Mouse (Mus musculus): Measurements from ENCODE around the gene Adamts8.
A peak's percentile ranks its signal among the peaks of the same experiment; 100 is the strongest.

The Adamts8 gene

DNA sequence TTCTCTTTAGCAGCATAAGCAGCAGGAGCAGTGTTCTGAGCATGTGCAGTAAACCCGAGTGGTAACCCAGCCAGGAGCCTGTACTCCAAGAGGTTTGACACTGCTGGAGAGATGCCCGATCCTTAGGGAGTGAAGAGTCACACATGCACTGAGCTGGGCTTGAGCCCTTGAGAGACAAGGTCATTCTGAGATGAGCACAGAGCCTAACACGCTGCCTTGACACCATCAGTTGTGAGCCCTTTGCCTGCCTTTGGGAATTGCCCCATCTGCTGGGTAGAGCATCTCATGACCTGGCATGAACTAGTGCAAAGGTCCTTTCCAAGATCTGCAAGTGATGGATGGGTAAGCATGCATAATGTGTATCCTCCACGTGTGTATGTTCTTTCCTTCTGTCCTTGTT is 29.6 kb downstream of the Adamts8 start:
- DNase-seq (ENCODE audit: extremely low read depth, low read depth, low spot score): no peak

DNA sequence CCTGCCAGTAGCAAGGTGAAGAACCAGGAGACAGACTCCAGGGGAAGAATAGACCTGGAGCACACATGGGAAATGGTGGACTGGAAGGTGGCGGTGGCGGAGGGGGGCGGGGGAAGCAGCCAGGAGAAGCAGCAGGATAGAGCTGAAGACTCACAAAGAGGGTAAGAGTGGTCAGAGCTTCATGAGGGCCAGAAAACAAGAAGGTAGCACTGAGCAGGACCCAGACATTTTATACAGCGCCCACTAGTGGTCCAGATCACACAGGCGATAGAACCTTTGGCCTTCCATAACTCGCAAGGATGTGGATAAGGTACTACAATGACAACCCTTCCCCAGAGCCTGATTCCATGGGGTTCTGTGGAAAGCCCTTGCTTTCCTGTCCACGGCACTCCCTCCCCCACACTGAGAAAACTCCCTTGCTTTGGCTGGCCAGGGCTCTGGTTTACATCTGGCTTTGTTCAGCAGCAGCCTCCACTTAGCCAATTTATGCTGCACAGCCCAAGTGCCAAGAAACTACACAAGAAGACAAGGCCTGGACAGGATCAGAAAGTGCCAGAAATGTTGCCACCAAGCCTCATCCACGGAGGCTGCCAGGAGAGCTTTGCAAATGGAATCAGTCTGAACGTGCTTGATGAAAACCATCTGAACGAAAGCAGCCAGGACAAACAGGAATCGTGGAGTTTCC is 34.1 kb downstream of the Adamts8 start:
- peak; percentile 65 for DNase-seq (ENCODE audit: extremely low read depth, low read depth, low spot score)

DNA sequence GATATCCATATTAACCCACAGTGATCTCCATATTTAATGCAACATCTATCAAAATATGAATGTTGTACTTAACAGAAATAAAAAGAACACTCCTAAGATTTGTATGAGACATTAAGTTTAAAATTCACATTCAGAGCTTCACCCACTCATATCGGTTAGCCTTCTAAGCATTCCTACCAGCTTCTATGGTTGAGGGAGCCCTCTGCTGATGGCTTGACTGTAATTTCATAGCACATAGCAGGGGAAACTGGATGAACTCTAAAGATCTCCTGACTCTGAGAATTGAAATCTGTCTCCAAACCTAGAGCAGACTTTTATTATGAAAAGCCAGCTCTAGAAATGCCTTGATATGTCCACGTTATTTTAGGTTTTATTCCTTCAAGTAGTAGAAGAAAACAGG is 38.1 kb downstream of the Adamts8 start:
- no peak for DNase-seq (ENCODE audit: extremely low read depth, low read depth, low spot score)

DNA sequence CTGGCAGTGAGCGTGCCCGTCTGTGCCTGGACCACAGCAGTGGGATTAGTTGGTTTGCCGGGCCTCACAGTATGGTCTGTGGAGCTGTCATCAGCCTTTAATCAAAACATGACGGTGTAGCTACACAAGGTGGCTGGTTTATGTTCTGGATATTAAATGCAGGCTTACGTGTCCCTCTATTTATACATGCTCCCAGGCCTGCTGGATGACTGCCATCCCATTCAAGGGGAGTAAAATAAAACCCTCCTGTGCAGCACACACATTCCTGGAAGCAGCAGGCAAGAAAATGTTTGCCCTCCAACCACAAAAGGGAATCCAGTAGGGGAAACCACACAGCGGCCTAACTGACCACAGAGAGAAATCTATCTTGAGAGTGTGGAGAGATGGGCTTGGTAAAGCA is 43.4 kb downstream of the Adamts8 start:
- no peak for DNase-seq (ENCODE audit: extremely low read depth, low read depth, low spot score)

DNA sequence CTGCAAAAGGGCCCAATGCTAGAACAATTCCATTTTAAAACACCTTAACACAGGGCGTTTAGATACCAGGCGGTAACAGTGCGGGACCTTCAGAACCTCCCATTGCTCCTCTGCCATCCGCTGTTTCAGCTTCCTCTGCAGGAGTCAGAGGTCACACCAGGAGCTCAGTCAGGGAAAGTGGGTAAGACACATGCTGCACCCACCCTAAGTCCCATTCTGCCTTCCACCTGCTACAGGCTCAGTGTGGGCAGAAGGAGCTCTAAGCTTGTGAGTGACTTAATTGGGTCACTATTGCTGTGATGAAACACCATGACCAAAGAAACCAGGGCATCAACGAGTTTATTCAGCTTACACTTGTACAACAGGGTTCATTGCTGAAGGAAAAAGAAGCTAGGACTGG is 50.7 kb downstream of the Adamts8 start:
- no peak for DNase-seq (ENCODE audit: extremely low read depth, low read depth, low spot score)

DNA sequence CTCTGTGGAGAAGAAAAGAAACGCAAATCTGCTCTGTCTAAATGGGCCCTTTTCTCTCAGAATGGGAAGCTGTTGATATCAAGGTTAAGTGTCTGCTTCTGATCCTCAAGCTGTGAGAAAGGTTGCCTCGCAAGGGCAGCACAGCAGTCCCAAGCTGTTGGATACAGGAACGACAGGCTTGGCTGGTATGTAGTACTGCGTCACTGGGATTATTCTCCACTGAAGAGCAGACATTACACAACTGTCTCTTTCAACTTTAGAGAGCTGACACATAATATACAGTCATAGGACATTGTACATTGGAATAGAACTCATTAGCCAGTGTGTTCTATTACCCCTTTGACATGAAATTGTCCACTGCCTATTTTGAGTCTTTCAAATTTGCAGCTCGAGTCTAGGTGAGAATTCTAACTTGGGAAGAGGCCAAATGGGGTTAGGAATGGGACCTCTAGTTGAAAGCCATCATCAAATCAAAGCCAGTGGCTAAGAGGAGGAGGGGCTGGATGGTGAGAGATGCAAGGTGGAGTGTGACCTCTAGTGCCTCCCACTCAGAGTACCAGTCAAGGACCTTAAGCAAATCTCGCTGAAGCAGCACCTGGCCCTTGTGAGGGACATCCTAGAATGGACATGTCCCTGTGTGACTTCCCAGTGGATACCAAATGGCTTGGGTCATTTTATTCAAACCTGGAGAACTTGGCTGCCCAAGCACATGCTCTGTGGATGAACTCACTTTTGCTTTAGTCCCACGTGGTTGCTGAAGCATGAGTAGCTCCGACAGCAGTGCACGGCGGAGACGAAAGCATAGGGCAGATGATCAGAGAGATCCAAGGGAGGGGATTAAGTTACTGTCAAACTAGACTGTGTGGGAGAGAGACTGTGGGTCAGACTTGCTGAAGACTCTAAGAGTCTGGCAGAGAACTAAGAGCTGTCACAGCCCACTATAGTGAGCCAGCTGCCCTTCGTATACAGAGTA is 54.5 kb downstream of the Adamts8 start:
- DNase-seq (ENCODE audit: extremely low read depth, low read depth, low spot score): no peak

DNA sequence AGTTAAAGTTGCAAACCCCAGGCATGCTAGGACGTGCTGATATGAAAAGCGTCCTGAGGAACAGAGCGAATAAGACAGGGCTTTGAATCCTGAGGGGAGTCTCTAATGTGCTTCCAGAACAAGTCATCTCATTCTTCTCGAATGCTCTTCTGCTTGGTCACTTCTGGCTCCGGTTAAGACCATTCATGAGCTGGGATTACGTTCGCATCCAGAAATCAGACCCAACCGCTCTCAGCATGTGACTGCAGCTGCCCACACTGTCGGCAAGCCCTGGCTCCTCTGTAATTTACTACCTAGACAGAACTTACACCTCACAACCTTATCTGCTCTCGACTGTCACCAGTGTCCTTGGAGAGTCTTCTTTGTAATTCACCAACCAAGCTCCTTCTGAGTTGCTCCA is 58.3 kb downstream of the Adamts8 start:
- DNase-seq (ENCODE audit: extremely low read depth, low read depth, low spot score): no peak

DNA sequence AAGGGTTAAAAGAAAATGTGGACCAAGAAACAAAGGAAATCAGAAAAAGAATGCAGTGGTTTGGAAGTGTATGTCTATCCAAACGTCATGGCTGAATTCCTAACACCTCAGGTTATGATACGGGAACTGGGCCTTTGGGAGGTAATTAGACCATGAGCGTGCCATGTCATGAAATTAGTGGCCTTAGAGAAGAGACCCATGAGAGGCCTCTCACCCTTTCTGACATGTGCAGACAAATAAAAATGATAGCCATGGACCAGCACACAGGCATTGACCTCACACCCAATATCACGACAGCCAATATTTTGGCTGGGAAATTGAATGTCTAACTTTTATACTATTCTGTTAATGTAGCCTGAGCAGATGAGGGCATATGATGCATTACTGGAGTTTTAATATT is 60.2 kb downstream of the Adamts8 start:
- DNase-seq (ENCODE audit: extremely low read depth, low read depth, low spot score): no peak

DNA sequence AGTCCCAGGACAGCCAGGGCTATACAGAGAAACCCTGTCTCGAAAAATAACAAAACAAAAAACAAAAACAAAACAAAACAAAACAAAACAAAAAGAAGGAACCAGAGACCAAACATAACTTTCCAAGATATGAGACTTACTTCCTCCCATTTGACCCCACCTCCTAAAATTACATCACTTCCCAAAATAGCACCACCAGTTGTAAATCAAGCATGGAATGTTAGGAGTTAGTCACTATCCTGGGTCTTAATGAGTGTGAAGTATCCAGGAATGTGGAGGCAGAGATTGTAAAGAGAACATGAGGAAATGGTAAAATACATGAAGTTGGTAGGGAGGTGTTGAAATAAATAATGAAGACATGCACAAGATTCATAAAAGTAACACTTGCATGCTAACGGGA is 67.0 kb downstream of the Adamts8 start:
- no peak for DNase-seq (ENCODE audit: extremely low read depth, low read depth, low spot score)

DNA sequence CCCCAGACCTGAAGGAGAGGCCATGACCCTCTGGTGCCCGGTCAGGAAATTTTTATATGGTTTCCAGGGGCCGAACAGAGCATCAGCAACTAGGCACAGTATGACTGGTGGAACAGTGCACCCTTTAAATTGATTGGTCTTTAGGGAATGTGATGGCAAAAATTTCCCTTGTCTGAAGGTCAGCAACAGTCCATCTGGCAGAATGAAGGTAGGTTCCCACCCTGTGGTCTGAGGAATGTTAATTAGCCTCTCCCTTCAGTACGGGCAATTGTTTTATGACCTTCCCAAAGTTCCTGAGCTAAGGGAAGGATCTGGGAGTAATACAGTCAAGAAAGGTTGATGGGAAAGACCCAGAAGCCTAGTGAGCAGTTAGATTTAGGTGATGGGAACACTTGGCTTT is 67.7 kb downstream of the Adamts8 start:
- DNase-seq (ENCODE audit: extremely low read depth, low read depth, low spot score): no peak

DNA sequence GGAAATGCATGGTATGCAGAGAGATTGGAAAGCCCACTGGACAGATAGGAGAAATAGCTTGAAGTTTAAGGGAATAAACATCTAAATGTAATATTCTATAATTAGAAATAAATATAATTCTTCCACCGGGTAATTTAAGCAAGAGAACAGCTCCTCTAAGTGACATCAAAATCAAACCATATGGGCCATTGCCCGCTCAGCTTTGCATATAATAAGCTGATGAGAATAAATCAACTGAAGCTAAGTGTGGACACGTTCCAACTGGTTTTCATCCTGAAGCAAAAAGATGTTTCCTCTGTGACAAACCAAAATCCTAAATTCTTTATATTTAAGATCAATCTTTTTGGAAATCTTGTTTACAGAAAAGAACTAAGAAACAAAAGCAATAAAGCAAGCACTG is 68.4 kb downstream of the Adamts8 start:
- no peak for DNase-seq (ENCODE audit: extremely low read depth, low read depth, low spot score)

DNA sequence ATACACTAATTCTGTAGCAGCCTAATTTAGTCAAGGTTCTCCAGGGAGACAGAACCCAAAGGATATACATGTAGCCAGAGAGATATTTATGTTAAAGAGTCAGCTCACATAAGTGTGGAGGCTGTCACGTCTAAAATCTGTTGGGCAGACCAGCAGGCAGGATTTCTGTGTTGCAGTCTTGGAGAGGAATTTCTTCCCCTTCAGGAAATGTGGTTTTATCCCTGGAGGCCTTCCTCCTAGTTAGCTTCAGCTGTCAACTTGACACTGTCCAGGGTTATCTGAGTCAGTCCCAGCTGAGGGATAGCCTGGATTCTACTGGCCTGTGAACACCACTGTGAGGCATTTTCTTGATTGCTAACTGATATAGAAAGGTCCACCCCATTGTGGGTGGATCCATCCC is 69.2 kb downstream of the Adamts8 start:
- DNase-seq (ENCODE audit: extremely low read depth, low read depth, low spot score): no peak

DNA sequence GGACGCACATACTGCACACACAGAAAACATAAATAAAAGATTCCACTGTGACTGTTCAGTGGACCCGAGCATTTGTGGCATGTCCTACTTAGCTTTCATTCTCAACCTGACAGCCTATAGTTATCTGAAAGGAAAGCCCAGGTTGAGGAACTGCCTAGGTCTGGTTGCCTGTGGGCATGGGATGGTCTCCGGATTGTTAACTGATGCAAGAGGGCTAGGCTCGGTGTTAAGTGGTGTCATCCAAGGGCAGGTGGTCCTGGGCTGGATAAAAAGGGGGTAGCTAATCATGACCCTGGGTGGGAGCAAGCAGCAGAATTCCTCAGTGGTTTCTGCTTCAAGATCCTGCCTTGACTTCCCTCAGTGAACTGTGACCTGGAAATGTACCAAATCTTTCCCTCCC is 70.3 kb downstream of the Adamts8 start:
- no peak for DNase-seq (ENCODE audit: extremely low read depth, low read depth, low spot score)

DNA sequence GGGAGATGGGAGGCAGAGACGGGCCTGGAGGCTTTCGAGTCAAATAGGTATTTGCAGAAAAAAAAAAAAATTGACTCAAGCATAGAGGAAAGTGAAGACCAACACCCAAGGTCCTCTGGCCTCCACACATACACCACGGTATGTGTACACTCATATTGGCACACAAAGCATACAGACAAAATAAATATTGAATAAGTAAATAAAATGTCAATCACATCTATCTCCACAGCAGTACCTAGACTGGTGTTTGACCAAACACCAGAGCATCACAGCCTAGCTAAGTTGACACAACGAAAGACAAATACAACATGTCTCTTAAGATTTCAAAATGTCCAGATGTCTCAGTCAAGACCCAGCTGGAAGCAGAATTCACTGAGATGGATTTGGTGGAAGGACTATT is 71.1 kb downstream of the Adamts8 start:
- DNase-seq (ENCODE audit: extremely low read depth, low read depth, low spot score): no peak
